Mouse (Mus musculus): Measurements from ENCODE around the gene Nf1. TPM values are rescaled to one million over a fixed set of nuclear protein-coding genes. Genes with fewer than 3 reads are reported as not detected.
A peak's percentile ranks its signal among the peaks of the same experiment; 100 is the strongest.

Nf1 gene
- polyA plus RNA-seq, 1 experiment from 2014 or later, result 5.0 TPM

- H3K9me3 ChIP-seq, result no peaks in the 10 kb centered on the region
- WGBS, result 14% methylated on average over 1 of the region's 1 CpGs
- no peak for ATAC-seq (ENCODE audit: insufficient read depth, low FRiP score, low read depth)
- no peak overlapping the region for H3K4me3 ChIP-seq (replicated peaks)
- H3K4me2 ChIP-seq, result no peak overlapping the region
- no peaks in the 10 kb centered on the region for H3K27me3 ChIP-seq (replicated peaks)
- H3K4me1 ChIP-seq, result peaks cover 16% of the 10 kb centered on the region
- no peak overlapping the region for H3K9ac ChIP-seq
- H3K27ac ChIP-seq, result no peak overlapping the region
- no peaks in the 10 kb centered on the region for H3K36me3 ChIP-seq
These were observed 272.6 kb downstream of the Nf1 start for GRCm38 (mm10) chr11:79612046-79612600.

DNA sequence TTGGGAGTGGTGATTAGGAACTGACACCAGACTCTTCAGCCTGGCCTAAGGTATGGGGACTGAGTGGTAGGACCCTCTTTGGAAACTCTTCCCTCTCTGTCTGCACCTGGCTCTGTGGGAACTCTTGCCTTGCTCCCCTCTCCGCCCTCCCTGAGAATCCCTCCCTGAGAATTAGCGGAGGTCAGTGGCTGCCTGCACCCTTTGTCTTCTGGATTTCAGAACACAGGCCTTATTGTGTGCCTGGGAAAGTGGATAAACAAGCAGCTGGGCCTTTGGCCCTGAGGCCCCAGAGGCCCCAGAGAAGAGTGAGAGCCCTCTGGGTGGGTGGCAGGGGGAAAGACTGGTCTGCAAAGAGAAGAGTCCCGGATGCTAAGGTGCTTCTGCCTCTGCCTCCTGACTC lies 273.6 kb downstream of the Nf1 start:
- Histone ChIP-seq H3K36me3 (no peaks in the 10 kb centered on the region), H3K9ac (no peak overlapping the region), H3K4me3 (replicated peaks) (no peak overlapping the region), H3K4me1 (peaks cover 16% of the 10 kb centered on the region), H3K4me2 (no peak overlapping the region), H3K27me3 (replicated peaks) (no peaks in the 10 kb centered on the region), H3K27ac (no peak overlapping the region), H3K9me3 (no peaks in the 10 kb centered on the region)
- WGBS, result 50% methylated on average over 3 of the region's 3 CpGs
- no peak; the same call in 1 of the 2 replicates for ATAC-seq (ENCODE audit: insufficient read depth, low FRiP score, low read depth)

GRCm38 (mm10) chr11:79613711-79614110 lies 274.2 kb downstream of the Nf1 start:
- no peaks in the 10 kb centered on the region for H3K27me3 ChIP-seq (replicated peaks)
- no peak overlapping the region for H3K4me2 ChIP-seq
- H3K9ac ChIP-seq, result no peak overlapping the region
- H3K4me3 ChIP-seq (replicated peaks), result no peak overlapping the region
- 59% methylated on average over 4 of the region's 4 CpGs for WGBS
- H3K4me1 ChIP-seq, result peaks cover 16% of the 10 kb centered on the region
- no peaks in the 10 kb centered on the region for H3K36me3 ChIP-seq
- ATAC-seq (ENCODE audit: insufficient read depth, low FRiP score, low read depth), result no peak
- no peak overlapping the region for H3K27ac ChIP-seq
- no peaks in the 10 kb centered on the region for H3K9me3 ChIP-seq

DNA sequence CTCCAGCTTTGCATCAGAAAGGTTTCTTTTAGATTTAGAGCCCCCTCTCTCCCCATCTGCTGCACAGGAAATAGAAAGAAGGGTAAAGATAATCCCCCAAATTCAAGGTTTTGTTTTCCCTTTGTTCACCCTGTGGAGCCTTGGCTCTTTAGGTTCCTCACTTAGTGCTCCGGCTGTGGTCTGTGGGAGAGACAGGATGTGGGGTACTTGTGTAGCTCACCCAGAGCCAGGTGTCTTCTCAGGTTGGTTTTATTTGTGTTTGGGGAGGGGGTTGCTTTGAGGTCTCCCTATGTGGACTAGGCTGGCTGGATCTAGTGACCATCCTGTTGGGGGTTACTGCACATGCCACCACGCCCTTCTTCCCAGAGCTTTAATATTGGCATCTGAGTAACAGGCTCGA lies 275.4 kb downstream of the Nf1 start:
- WGBS, result 72% methylated on average over 3 of the region's 3 CpGs
- Histone ChIP-seq H3K9me3 (no peaks in the 10 kb centered on the region), H3K4me3 (replicated peaks) (no peak overlapping the region), H3K27me3 (replicated peaks) (no peaks in the 10 kb centered on the region), H3K9ac (no peak overlapping the region), H3K4me1 (peaks cover 16% of the 10 kb centered on the region), H3K36me3 (no peaks in the 10 kb centered on the region), H3K27ac (no peak overlapping the region), H3K4me2 (no peak overlapping the region)
- ATAC-seq (ENCODE audit: insufficient read depth, low FRiP score, low read depth), result no peak

DNA sequence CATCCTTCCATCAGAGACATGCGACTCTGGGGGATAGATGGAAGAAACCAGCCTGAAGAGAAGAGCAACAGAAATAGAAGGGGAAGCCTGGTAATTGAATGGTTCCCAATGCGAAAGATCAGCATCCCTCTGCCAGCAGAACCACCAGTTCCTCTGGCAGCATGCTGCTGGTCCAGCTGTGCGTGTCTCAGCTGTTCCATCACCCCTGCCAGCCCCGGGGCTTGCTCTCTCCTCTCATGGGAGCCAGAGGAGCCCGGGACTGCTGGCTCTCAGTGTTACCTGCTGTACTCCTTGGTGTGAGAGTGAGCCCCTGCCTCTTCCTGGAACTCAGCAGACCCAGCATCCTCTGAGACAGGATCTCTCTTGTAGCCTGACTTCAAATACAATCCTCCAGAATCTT lies 276.4 kb downstream of the Nf1 start:
- Histone ChIP-seq H3K36me3 (no peaks in the 10 kb centered on the region), H3K4me3 (replicated peaks) (no peak overlapping the region), H3K4me2 (no peak overlapping the region), H3K27ac (no peak overlapping the region), H3K4me1 (peaks cover 10% of the 10 kb centered on the region), H3K27me3 (replicated peaks) (no peaks in the 10 kb centered on the region), H3K9ac (no peak overlapping the region), H3K9me3 (no peaks in the 10 kb centered on the region)
- 60% methylated on average over 5 of the region's 5 CpGs for WGBS
- ATAC-seq (ENCODE audit: insufficient read depth, low FRiP score, low read depth), result no peak

DNA sequence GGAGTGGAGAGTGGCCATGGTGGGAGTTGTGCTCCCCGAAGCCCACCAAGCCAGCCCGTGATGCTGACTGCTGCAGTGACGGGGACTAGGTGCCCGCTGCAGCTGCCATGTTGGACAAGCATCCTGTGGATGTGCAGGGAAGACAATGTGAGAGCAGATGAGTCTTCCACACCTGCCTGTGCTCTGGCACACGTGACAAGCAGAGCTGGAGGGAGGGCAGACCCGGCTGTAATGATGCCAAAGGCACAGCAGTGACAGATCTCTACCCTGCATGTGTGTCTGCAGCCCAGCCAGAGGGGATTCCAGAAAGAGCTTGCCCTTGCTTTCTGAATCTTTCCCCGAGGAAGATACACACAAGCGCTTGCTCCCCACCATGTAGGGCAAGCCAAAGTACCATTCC lies 278.5 kb downstream of the Nf1 start:
- Histone ChIP-seq H3K4me3 (replicated peaks) (no peak overlapping the region), H3K27me3 (replicated peaks) (no peaks in the 10 kb centered on the region), H3K27ac (no peak overlapping the region), H3K4me1 (no peaks in the 10 kb centered on the region; the same call in 1 of the 2 replicates), H3K9ac (no peak overlapping the region), H3K4me2 (no peak overlapping the region), H3K36me3 (no peaks in the 10 kb centered on the region), H3K9me3 (no peaks in the 10 kb centered on the region)
- WGBS, result 83% methylated on average over 8 of the region's 8 CpGs
- ATAC-seq (ENCODE audit: insufficient read depth, low FRiP score, low read depth), result no peak

DNA sequence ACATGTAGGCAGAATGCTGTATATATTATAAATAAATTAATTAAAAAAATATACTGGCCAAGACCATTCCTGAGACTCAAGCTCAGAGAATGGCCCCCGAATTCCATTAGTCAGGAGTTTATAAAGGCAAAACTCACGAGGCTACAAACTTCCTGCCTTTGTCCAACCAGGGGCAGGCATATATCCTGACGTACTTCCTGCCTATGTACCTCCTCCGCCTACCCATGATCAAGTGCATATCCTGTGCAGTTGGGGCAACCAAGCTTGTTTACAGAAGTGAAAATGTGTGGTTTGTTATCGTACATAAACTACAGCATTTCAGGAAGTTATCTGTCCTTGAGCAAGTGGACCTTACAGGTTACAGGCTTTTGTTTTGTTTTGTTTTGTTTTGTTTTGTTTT lies 283.5 kb downstream of the Nf1 start:
- Histone ChIP-seq H3K27ac (no peak overlapping the region), H3K9me3 (no peaks in the 10 kb centered on the region), H3K4me2 (no peak overlapping the region), H3K4me1 (0 out of 2 replicates have a peak, but pooled peaks cover 3% of the 10 kb centered on the region), H3K9ac (no peak overlapping the region), H3K27me3 (replicated peaks) (no peaks in the 10 kb centered on the region), H3K4me3 (replicated peaks) (no peak overlapping the region), H3K36me3 (no peaks in the 10 kb centered on the region)
- no peak for ATAC-seq (ENCODE audit: insufficient read depth, low FRiP score, low read depth)
- WGBS, result 70% methylated on average over 5 of the region's 5 CpGs

GRCm38 (mm10) chr11:79624801-79625302 lies 285.4 kb downstream of the Nf1 start:
- Histone ChIP-seq H3K4me2 (no peak overlapping the region), H3K4me1 (0 out of 2 replicates have a peak, but pooled peaks cover 3% of the 10 kb centered on the region), H3K27ac (no peak overlapping the region), H3K9me3 (no peaks in the 10 kb centered on the region), H3K36me3 (no peaks in the 10 kb centered on the region), H3K27me3 (replicated peaks) (no peaks in the 10 kb centered on the region), H3K9ac (no peak overlapping the region), H3K4me3 (replicated peaks) (no peak overlapping the region)
- ATAC-seq (ENCODE audit: insufficient read depth, low FRiP score, low read depth), result peak; percentile 36; the same call in 1 of the 2 replicates
- 16% methylated on average over 4 of the region's 4 CpGs for WGBS

DNA sequence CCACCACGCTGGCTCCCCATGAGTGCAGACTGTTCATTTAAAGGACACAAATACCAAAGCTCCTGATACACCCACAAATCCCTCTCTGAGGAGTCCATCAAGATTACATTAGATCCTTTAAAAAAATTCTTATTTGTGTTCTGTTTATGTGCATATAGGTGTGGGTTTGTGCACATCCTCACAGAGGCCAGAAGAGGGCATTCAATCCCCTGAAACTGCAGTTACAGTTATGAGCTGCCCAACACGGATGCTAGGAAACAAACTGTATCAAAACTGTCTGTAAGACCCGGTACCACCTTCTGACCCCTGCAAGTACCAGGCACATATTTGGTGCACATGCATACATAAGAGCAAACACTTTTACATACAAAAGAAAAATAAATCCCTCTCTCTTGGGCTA lies 289.2 kb downstream of the Nf1 start:
- no peak overlapping the region for H3K4me3 ChIP-seq (replicated peaks)
- H3K27me3 ChIP-seq (replicated peaks), result no peaks in the 10 kb centered on the region
- no peak overlapping the region for H3K4me2 ChIP-seq
- 67% methylated on average over 3 of the region's 3 CpGs for WGBS
- H3K27ac ChIP-seq, result no peak overlapping the region
- H3K9me3 ChIP-seq, result no peaks in the 10 kb centered on the region
- no peaks in the 10 kb centered on the region for H3K36me3 ChIP-seq
- H3K9ac ChIP-seq, result no peak overlapping the region
- H3K4me1 ChIP-seq, result 0 out of 2 replicates have a peak, but pooled peaks cover 3% of the 10 kb centered on the region
- no peak for ATAC-seq (ENCODE audit: insufficient read depth, low FRiP score, low read depth)

GRCm38 (mm10) chr11:79629752-79630374 lies 290.4 kb downstream of the Nf1 start:
- no peaks in the 10 kb centered on the region for H3K9me3 ChIP-seq
- no peak overlapping the region for H3K4me2 ChIP-seq
- H3K27me3 ChIP-seq (replicated peaks), result no peaks in the 10 kb centered on the region
- no peak overlapping the region for H3K27ac ChIP-seq
- no peaks in the 10 kb centered on the region for H3K36me3 ChIP-seq
- no peak overlapping the region for H3K9ac ChIP-seq
- WGBS, result 69% methylated on average over 7 of the region's 7 CpGs
- no peak for ATAC-seq (ENCODE audit: insufficient read depth, low FRiP score, low read depth)
- no peak overlapping the region for H3K4me3 ChIP-seq (replicated peaks)
- 0 out of 2 replicates have a peak, but pooled peaks cover 3% of the 10 kb centered on the region for H3K4me1 ChIP-seq

DNA sequence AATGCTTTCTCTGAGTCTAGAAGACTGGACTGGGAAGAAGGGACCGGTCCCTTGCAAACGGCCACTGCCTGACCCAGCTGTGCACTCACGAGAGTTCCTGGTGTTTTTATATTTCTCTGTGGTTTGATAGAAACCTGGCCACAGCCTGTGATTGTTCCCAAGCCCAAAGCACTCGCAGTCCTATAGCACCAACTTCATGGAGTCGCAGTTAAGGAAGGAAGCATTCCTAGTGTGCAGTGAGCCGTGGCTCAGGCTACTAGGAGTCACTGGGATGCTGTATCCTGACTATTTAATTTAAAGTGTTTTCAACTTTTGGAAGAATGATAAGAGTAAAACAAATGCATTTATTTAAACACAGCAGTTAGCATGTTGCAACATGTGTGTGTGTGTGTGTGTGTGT lies 291.0 kb downstream of the Nf1 start:
- ATAC-seq (ENCODE audit: insufficient read depth, low FRiP score, low read depth), result no peak
- WGBS, result 63% methylated on average over 6 of the region's 6 CpGs

More for the DNA sequence above, 291.0 kb downstream of the Nf1 start:
- no peak overlapping the region for H3K4me3 ChIP-seq (replicated peaks)
- no peak overlapping the region for H3K27ac ChIP-seq
- H3K4me1 ChIP-seq, result no peaks in the 10 kb centered on the region
- no peaks in the 10 kb centered on the region for H3K9me3 ChIP-seq
- no peak overlapping the region for H3K4me2 ChIP-seq
- H3K27me3 ChIP-seq (replicated peaks), result no peaks in the 10 kb centered on the region
- no peaks in the 10 kb centered on the region for H3K36me3 ChIP-seq
- no peak overlapping the region for H3K9ac ChIP-seq

Measured in stomach, embryonic 15.5 days (tissue).